Mouse (Mus musculus): Measurements from ENCODE around the gene Agbl2.

DNA sequence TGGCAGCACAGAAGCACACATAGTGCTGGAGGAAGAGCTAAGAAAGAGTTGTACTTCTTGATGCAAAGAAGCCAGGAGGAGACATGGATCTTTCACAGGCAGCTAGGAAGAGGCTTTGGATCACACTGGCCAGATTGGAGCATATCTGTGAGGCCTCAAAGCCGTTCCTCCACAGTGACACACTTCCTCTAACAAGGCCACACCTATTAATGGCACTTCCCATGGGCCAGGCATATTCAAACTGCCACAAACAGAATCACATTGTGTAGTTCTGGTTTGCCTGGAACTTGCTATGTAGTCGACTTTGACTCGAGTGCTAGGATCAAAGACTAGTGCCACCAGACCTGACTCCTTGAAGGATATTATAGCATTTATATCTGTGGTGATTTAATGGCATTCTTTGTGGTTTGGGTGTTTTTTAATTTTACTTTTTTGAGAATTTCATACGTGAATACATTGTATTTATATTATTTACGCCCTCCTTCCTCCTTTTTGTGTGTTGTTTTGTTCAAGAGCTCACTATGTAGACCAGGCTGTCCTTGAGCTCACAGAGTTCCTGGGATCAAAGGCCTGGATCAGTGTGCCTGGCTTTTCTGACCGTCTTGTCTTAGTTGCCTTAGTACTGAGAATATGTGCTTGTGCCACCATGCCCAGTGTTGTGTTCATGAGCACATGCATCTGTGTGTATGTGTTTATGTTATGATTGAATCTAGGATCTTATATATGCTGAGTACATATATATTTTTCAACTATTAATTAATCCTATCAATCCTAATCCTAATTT is 32.7 kb upstream of the Agbl2 start:
- TF ChIP-seq POLR2A (IDR thresholded peaks at IDR 0.05; ENCODE audit: borderline replicate concordance, low read depth, low read length) (no peak), CTCF (IDR thresholded peaks at IDR 0.05; ENCODE audit: low read depth, low read length) (no peak)

All from bone marrow macrophage, adult 2 months (primary cell).